Mouse (Mus musculus) embryonic fibroblast, embryonic 13.5 days (primary cell): Measurements from ENCODE around the gene Nemf.

Experiments
- CTCF ChIP-seq: IDR thresholded peaks from 2 replicates; pipeline ENCODE4 v1.5.1; 2011; ENCODE audit warnings: mild to moderate bottlenecking, control low read depth, low read length, moderate library complexity, borderline replicate concordance; ENCODE audit not compliant: insufficient read depth
- POLR2A ChIP-seq: IDR thresholded peaks from 2 replicates; pipeline ENCODE4 v1.6.1; 2011; ENCODE audit warnings: low read depth, mild to moderate bottlenecking, control low read depth, low read length, moderate library complexity

GRCm38 (mm10) chr12:69361919-69362318 lies 5.0 kb upstream of the Nemf start:
- TF ChIP-seq POLR2A (no peak), CTCF (no peak)
